In genomic region chr3:152355361-152355760, GRCm38 (mm10) we compare ENCODE assay signal across 9 mouse cellular contexts. TPM values are rescaled to one million over a fixed set of nuclear protein-coding genes. Genes with fewer than 3 reads are reported as not detected.
A peak's percentile ranks its signal among the peaks of the same experiment; 100 is the strongest.
DNase-seq lines count a peak whose midpoint lies in the region; ATAC-seq lines count a peak whose summit lies in the region.
"Had no signal": no experiment of that assay in that cellular context is flagged by ENCODE, and none has a peak within 500 bp of the region (broad histone marks: within the 10 kb centered on the region; RNA-seq: fewer than 3 reads in every experiment).

No protein-coding gene starts in this region.

- H3K9me3 ChIP-seq in neural tube, embryonic 15.5 days (replicated peaks), result no peaks in the 10 kb centered on the region
- H3K9me3 ChIP-seq: embryonic facial prominence, embryonic 13.5 days had no signal

- peak; percentile 21 for DNase-seq in embryo, embryonic 10.5 days (ENCODE audit: low spot score)
- DNase-seq in embryo, embryonic 11 days, result no peak
- peak; percentile 3 to 13 for DNase-seq in CD8-positive naive resting alpha-beta T cell, adult 2 months (ENCODE audit: low read depth in 2 of 2, low spot score in 2 of 2)
- no peak for DNase-seq in cerebellum, postnatal 4 days (ENCODE audit: low spot score in 2 of 2)

- 56% methylated on average over 5 of the region's 5 CpGs for WGBS in neural tube, embryonic 15.5 days

- peaks cover 30% of the 10 kb centered on the region for H3K4me1 ChIP-seq in neural tube, embryonic 15.5 days

- no peak overlapping the region; the same call in 1 of the 2 replicates for H3K27ac ChIP-seq in neural tube, embryonic 15.5 days (replicated peaks)
- H3K27ac ChIP-seq: embryonic facial prominence, embryonic 13.5 days had no signal

- peak; percentile 92 for ATAC-seq in granulocyte monocyte progenitor cell, adult 5-6 weeks (replicated peaks; ENCODE audit: poor library complexity, severe bottlenecking)
- ATAC-seq in megakaryocyte progenitor cell, adult 5-6 weeks (replicated peaks; ENCODE audit: poor library complexity), result peak; percentile 97
- no peak for ATAC-seq in neural tube, embryonic 15.5 days (ENCODE audit: low FRiP score)
- no peak for ATAC-seq in inflammation-experienced regulatory T-cells, adult 6 months

- H3K4me2 ChIP-seq in neural tube, embryonic 15.5 days, result no peak overlapping the region
- H3K4me2 ChIP-seq: embryonic facial prominence, embryonic 13.5 days had no signal

- peaks cover 16% of the 10 kb centered on the region for H3K36me3 ChIP-seq in neural tube, embryonic 15.5 days

- H3K9ac ChIP-seq in neural tube, embryonic 15.5 days (replicated peaks), result no peak overlapping the region
- H3K9ac ChIP-seq: embryonic facial prominence, embryonic 13.5 days had no signal

- H3K4me3 ChIP-seq in neural tube, embryonic 15.5 days (replicated peaks), result no peak overlapping the region
- H3K4me3 ChIP-seq: embryonic facial prominence, embryonic 13.5 days had no signal

- no peaks in the 10 kb centered on the region for H3K27me3 ChIP-seq in neural tube, embryonic 15.5 days (replicated peaks)
- H3K27me3 ChIP-seq: embryonic facial prominence, embryonic 13.5 days had no signal

RNA-seq across cellular contexts. Expression of gene Usp33, which starts 9.1 kb away (rescaled TPM):
- 24.7 and 25.8 TPM in 2 replicates for total RNA-seq in granulocyte monocyte progenitor cell, adult 5-6 weeks (2014; fragmentation: Nextera tagmentation)
- 48.4 and 49.6 TPM in 2 replicates for total RNA-seq in granulocyte monocyte progenitor cell, adult 5-6 weeks (2017)
- total RNA-seq in megakaryocyte progenitor cell, adult 5-6 weeks (2015), result 23.5 and 35.7 TPM in 2 replicates
- total RNA-seq in megakaryocyte progenitor cell, adult 5-6 weeks (2017), result 48.4 and 83.5 TPM in 2 replicates
- 80.9 and 88.5 TPM in 2 replicates for polyA plus RNA-seq in neural tube, embryonic 15.5 days (2015; fragmentation: Nextera tagmentation; extraction: Ambion mirVana)
- 10 to 100 TPM; 23.3 to 32.1 (median 30.3) TPM for polyA plus RNA-seq in inflammation-experienced regulatory T-cells, adult 6 months (2017; shearing (Covaris generic))

RNA-seq across cellular contexts. Expression of gene Miga1, which starts 15.2 kb away (rescaled TPM):
- 23.8 and 33.7 TPM in 2 replicates for total RNA-seq in granulocyte monocyte progenitor cell, adult 5-6 weeks (2014; fragmentation: Nextera tagmentation)
- 16.6 and 21.3 TPM in 2 replicates for total RNA-seq in granulocyte monocyte progenitor cell, adult 5-6 weeks (2017)
- total RNA-seq in megakaryocyte progenitor cell, adult 5-6 weeks (2015), result 20.4 and 22.3 TPM in 2 replicates
- 25.9 and 36.1 TPM in 2 replicates for total RNA-seq in megakaryocyte progenitor cell, adult 5-6 weeks (2017)
- polyA plus RNA-seq in neural tube, embryonic 15.5 days (2015; fragmentation: Nextera tagmentation; extraction: Ambion mirVana), result 16.8 and 17.3 TPM in 2 replicates
- polyA plus RNA-seq in inflammation-experienced regulatory T-cells, adult 6 months (2017; shearing (Covaris generic)), result 10 to 100 TPM in 1 of 3 experiments, 1 to 10 TPM in 2; 2.4 to 10.1 (median 6.2) TPM

RNA-seq across cellular contexts. Expression of gene Zzz3, which starts 39.9 kb away (rescaled TPM):
- 40.1 and 47.2 TPM in 2 replicates for total RNA-seq in granulocyte monocyte progenitor cell, adult 5-6 weeks (2014; fragmentation: Nextera tagmentation)
- total RNA-seq in granulocyte monocyte progenitor cell, adult 5-6 weeks (2017), result 57.0 and 58.4 TPM in 2 replicates
- total RNA-seq in megakaryocyte progenitor cell, adult 5-6 weeks (2015), result 49.2 and 50.3 TPM in 2 replicates
- total RNA-seq in megakaryocyte progenitor cell, adult 5-6 weeks (2017), result 54.6 and 80.5 TPM in 2 replicates
- 23.4 and 27.5 TPM in 2 replicates for polyA plus RNA-seq in neural tube, embryonic 15.5 days (2015; fragmentation: Nextera tagmentation; extraction: Ambion mirVana)
- 10 to 100 TPM; 25.3 to 35.1 (median 33.4) TPM for polyA plus RNA-seq in inflammation-experienced regulatory T-cells, adult 6 months (2017; shearing (Covaris generic))

Comparison
In these comparisons a context has a peak if more than half of its experiments do, and no peak if none do; other contexts are left out.
1. DNase-seq: peak in embryo, embryonic 10.5 days (single experiment) and CD8-positive naive resting alpha-beta T cell, adult 2 months (2 of 2); none in embryo, embryonic 11 days (single experiment) and cerebellum, postnatal 4 days (0 of 2).
2. ATAC-seq: peak in granulocyte monocyte progenitor cell, adult 5-6 weeks (single experiment) and megakaryocyte progenitor cell, adult 5-6 weeks (single experiment); none in neural tube, embryonic 15.5 days (single experiment) and inflammation-experienced regulatory T-cells, adult 6 months (single experiment).